Mouse (Mus musculus) lung, postnatal 10 days (tissue): ENCODE results near the gene Ndel1.

Source experiments
- DNase-seq: peaks from one replicate; pipeline ENCODE4 v3.0.0; 2021

Gene Ndel1

GRCm38 (mm10) chr11:68892233-68892832 lies 20.7 kb upstream of the Ndel1 start:
- peak; percentile 28 for DNase-seq

GRCm38 (mm10) chr11:68891823-68892222 lies 20.2 kb upstream of the Ndel1 start:
- no peak for DNase-seq

- peak; percentile 40 for DNase-seq
Measured at GRCm38 (mm10) chr11:68890625-68891024, 19.0 kb upstream of the Ndel1 start.

GRCm38 (mm10) chr11:68888653-68889052 lies 17.0 kb upstream of the Ndel1 start:
- no peak for DNase-seq

GRCm38 (mm10) chr11:68888253-68888652 lies 16.6 kb upstream of the Ndel1 start, which contains the start of gene Rnf222:
TSS of gene Rnf222 (plus strand) at chr11:68888553.
- DNase-seq, result no peak

GRCm38 (mm10) chr11:68886091-68886490 lies 14.4 kb upstream of the Ndel1 start:
- DNase-seq, result no peak

- DNase-seq, result no peak
Measured at GRCm38 (mm10) chr11:68884368-68884767, 12.7 kb upstream of the Ndel1 start.

GRCm38 (mm10) chr11:68883843-68884242 lies 12.2 kb upstream of the Ndel1 start:
- no peak for DNase-seq

- DNase-seq, result no peak
Measured at GRCm38 (mm10) chr11:68882107-68882506, 10.4 kb upstream of the Ndel1 start.

GRCm38 (mm10) chr11:68878811-68879210 lies 7.2 kb upstream of the Ndel1 start:
- no peak for DNase-seq

GRCm38 (mm10) chr11:68874841-68875240 lies 3.2 kb upstream of the Ndel1 start:
- peak; percentile 81 for DNase-seq

- no peak for DNase-seq
Measured at GRCm38 (mm10) chr11:68871277-68871676, 381 bp downstream of the Ndel1 start.

- peak; percentile 95 for DNase-seq
Measured at GRCm38 (mm10) chr11:68864544-68865189, 7.0 kb downstream of the Ndel1 start.

- DNase-seq, result peak; percentile 46
Measured at GRCm38 (mm10) chr11:68863631-68864091, 8.0 kb downstream of the Ndel1 start.

- DNase-seq, result no peak
Measured at GRCm38 (mm10) chr11:68862260-68862659, 9.4 kb downstream of the Ndel1 start.

GRCm38 (mm10) chr11:68859943-68860593 lies 11.6 kb downstream of the Ndel1 start:
- DNase-seq, result no peak

- DNase-seq, result no peak
Measured at GRCm38 (mm10) chr11:68857329-68857728, 14.3 kb downstream of the Ndel1 start.

GRCm38 (mm10) chr11:68854621-68855020 lies 17.0 kb downstream of the Ndel1 start:
- DNase-seq, result no peak

- DNase-seq, result peak; percentile 81
Measured at GRCm38 (mm10) chr11:68853611-68854401, 17.9 kb downstream of the Ndel1 start.

- DNase-seq, result peak; percentile 100
Measured at GRCm38 (mm10) chr11:68852932-68853409, 18.7 kb downstream of the Ndel1 start.

- DNase-seq, result peak; percentile 88
Measured at GRCm38 (mm10) chr11:68852486-68852901, 19.2 kb downstream of the Ndel1 start.

GRCm38 (mm10) chr11:68851644-68852485 lies 19.8 kb downstream of the Ndel1 start:
- DNase-seq, result no peak
